ENCODE assay signal across 23 mouse cellular contexts in genomic region chr11:116290556-116290955, GRCm38 (mm10). TPM values are rescaled to one million over a fixed set of nuclear protein-coding genes. Genes with fewer than 3 reads are reported as not detected.
DNase-seq lines count a peak whose midpoint lies in the region; ATAC-seq and TF ChIP-seq lines count a peak whose summit lies in the region.
"Had no signal": no experiment of that assay in that cellular context is flagged by ENCODE, and none has a peak within 500 bp of the region (broad histone marks: within the 10 kb centered on the region; RNA-seq: fewer than 3 reads in every experiment).

No protein-coding gene starts in this region.

- H3K4me2 ChIP-seq in lung, embryonic 14.5 days: no peak overlapping the region
- no peak overlapping the region for H3K4me2 ChIP-seq in intestine, embryonic 16.5 days (ENCODE audit: low read depth, low read length)
- no peak overlapping the region for H3K4me2 ChIP-seq in stomach, postnatal 0 days (replicated peaks; ENCODE audit: low read depth)
- H3K4me2 ChIP-seq: forebrain, embryonic 13.5 days; heart, embryonic 15.5 days; hindbrain, embryonic 15.5 days; limb, embryonic 12.5 days; liver, embryonic 11.5 days; midbrain, embryonic 12.5 days had no signal

- TF ChIP-seq POLR2A in kidney, adult 2 months (IDR thresholded peaks at IDR 0.05; ENCODE audit: low read depth, low read length): no peak

- 65% methylated on average over 8 of the region's 8 CpGs for WGBS in kidney, adult 2 months
- 55% methylated on average over 8 of the region's 8 CpGs for WGBS in lung, embryonic 14.5 days
- 62% methylated on average over 8 of the region's 8 CpGs for WGBS in intestine, embryonic 16.5 days
- WGBS in stomach, postnatal 0 days: 39% methylated on average over 8 of the region's 8 CpGs

- no peak overlapping the region for H3K9ac ChIP-seq in lung, embryonic 14.5 days
- no peak overlapping the region for H3K9ac ChIP-seq in intestine, embryonic 16.5 days (ENCODE audit: low read depth, low read length)
- H3K9ac ChIP-seq in stomach, postnatal 0 days (ENCODE audit: low read length): no peak overlapping the region
- H3K9ac ChIP-seq: forebrain, embryonic 13.5 days; heart, embryonic 15.5 days; hindbrain, embryonic 15.5 days; liver, postnatal 0 days; midbrain, embryonic 12.5 days had no signal

- H3K27me3 ChIP-seq in kidney, adult 2 months (replicated peaks; ENCODE audit: control insufficient read depth, insufficient read depth, low read length): no peaks in the 10 kb centered on the region
- H3K27me3 ChIP-seq in lung, embryonic 14.5 days (ENCODE audit: insufficient read depth, low read length): no peaks in the 10 kb centered on the region
- no peaks in the 10 kb centered on the region for H3K27me3 ChIP-seq in intestine, embryonic 16.5 days (replicated peaks; ENCODE audit: control insufficient read depth, insufficient read depth, low read length)
- H3K27me3 ChIP-seq in stomach, postnatal 0 days (ENCODE audit: control insufficient read depth, insufficient read depth, low read length): no peaks in the 10 kb centered on the region
- H3K27me3 ChIP-seq: hindbrain, embryonic 15.5 days had no signal

- ATAC-seq in lung, embryonic 14.5 days (ENCODE audit: insufficient read depth): no peak
- no peak for ATAC-seq in intestine, embryonic 16.5 days
- ATAC-seq in stomach, postnatal 0 days (ENCODE audit: low FRiP score, low TSS enrichment): no peak
- ATAC-seq: forebrain, embryonic 13.5 days; liver, postnatal 0 days had no signal

- no peak for TF ChIP-seq EP300 in stomach, postnatal 0 days (optimal IDR thresholded peaks at IDR 0.05)

- H3K27ac ChIP-seq in kidney, adult 2 months (ENCODE audit: insufficient read depth, low read depth, low read length): no peak overlapping the region; the same call in 1 of the 2 replicates
- no peak overlapping the region for H3K27ac ChIP-seq in lung, embryonic 14.5 days (ENCODE audit: low read depth)
- H3K27ac ChIP-seq in intestine, embryonic 16.5 days (ENCODE audit: low read length): 0 out of 2 replicates have a peak overlapping the region, but pooled peaks have one; percentile 42
- peak overlapping the region; percentile 69 for H3K27ac ChIP-seq in stomach, postnatal 0 days (replicated peaks)
- H3K27ac ChIP-seq: forebrain, embryonic 13.5 days; heart, embryonic 15.5 days; hindbrain, embryonic 15.5 days; limb, embryonic 12.5 days; midbrain, embryonic 12.5 days had no signal

- no peaks in the 10 kb centered on the region; the same call in 1 of the 2 replicates for H3K36me3 ChIP-seq in kidney, adult 2 months (ENCODE audit: control insufficient read depth, insufficient read depth, low read length)
- H3K36me3 ChIP-seq in lung, embryonic 14.5 days (ENCODE audit: insufficient read depth): peaks cover 65% of the 10 kb centered on the region
- peaks cover 5% of the 10 kb centered on the region; the same call in 1 of the 2 replicates for H3K36me3 ChIP-seq in intestine, embryonic 16.5 days (ENCODE audit: control insufficient read depth, insufficient read depth, low read length)
- H3K36me3 ChIP-seq in stomach, postnatal 0 days (ENCODE audit: control insufficient read depth, insufficient read depth, low read length): peaks cover 11% of the 10 kb centered on the region

- H3K4me1 ChIP-seq in kidney, adult 2 months (ENCODE audit: control insufficient read depth, insufficient read depth, low read length): no peaks in the 10 kb centered on the region
- no peaks in the 10 kb centered on the region for H3K4me1 ChIP-seq in lung, embryonic 14.5 days (ENCODE audit: insufficient read depth)
- H3K4me1 ChIP-seq in intestine, embryonic 16.5 days (ENCODE audit: control insufficient read depth, insufficient read depth, low read length): peaks cover 18% of the 10 kb centered on the region
- H3K4me1 ChIP-seq in stomach, postnatal 0 days (replicated peaks; ENCODE audit: control insufficient read depth, insufficient read depth): no peaks in the 10 kb centered on the region
- H3K4me1 ChIP-seq: hindbrain, embryonic 15.5 days; limb, embryonic 12.5 days; midbrain, embryonic 12.5 days had no signal

- no peaks in the 10 kb centered on the region for H3K9me3 ChIP-seq in lung, embryonic 14.5 days (ENCODE audit: low read depth, low read length)
- H3K9me3 ChIP-seq in intestine, embryonic 16.5 days (ENCODE audit: control insufficient read depth, low read length): no peaks in the 10 kb centered on the region
- H3K9me3 ChIP-seq in stomach, postnatal 0 days (ENCODE audit: control insufficient read depth, low read length): no peaks in the 10 kb centered on the region
- H3K9me3 ChIP-seq: forebrain, embryonic 13.5 days; heart, embryonic 15.5 days; hindbrain, embryonic 15.5 days; limb, embryonic 12.5 days; midbrain, embryonic 12.5 days had no signal

- H3K4me3 ChIP-seq in kidney, adult 2 months (ENCODE audit: insufficient read depth, low read depth, low read length): no peak overlapping the region
- H3K4me3 ChIP-seq in lung, embryonic 14.5 days (ENCODE audit: low read depth, low read length): no peak overlapping the region
- no peak overlapping the region for H3K4me3 ChIP-seq in intestine, embryonic 16.5 days (ENCODE audit: low read length)
- H3K4me3 ChIP-seq in stomach, postnatal 0 days (ENCODE audit: low read depth, low read length): no peak overlapping the region
- H3K4me3 ChIP-seq: forebrain, embryonic 13.5 days; heart, embryonic 15.5 days; hindbrain, embryonic 15.5 days; limb, embryonic 12.5 days; midbrain, embryonic 12.5 days had no signal

- DNase-seq in kidney, adult 2 months: peak; percentile 44
- no peak for DNase-seq in kidney, postnatal 4 days
- peak; percentile 26 for DNase-seq in lung, embryonic 14.5 days
- DNase-seq in lung, adult 18-20 months: no peak
- DNase-seq in stomach, postnatal 0 days (ENCODE audit: low spot score): no peak
- no peak for DNase-seq in natural killer cell, adult 2 months (ENCODE audit: low spot score in 2 of 2)
- DNase-seq: adrenal gland, postnatal 25 days; cerebellum, adult 8-10 months; heart, postnatal 4 days; layer of hippocampus, postnatal 36 days; liver, postnatal 0 days; right cerebral cortex, postnatal 14 days; spleen, adult 18-20 months; thymus, adult 18-20 months; thymus, postnatal 36 days had no signal

- TF ChIP-seq CTCF in kidney, adult 2 months (conservative IDR thresholded peaks at IDR 0.05; ENCODE audit: insufficient read depth, insufficient read length, low read depth, low read length): no peak
- no peak for TF ChIP-seq CTCF in lung, embryonic 14.5 days (IDR thresholded peaks at IDR 0.05; ENCODE audit: low read depth)
- no peak for TF ChIP-seq CTCF in stomach, postnatal 0 days (IDR thresholded peaks at IDR 0.05; ENCODE audit: low read depth)

RNA-seq across cellular contexts. Expression of gene Galr2, which starts 9.8 kb away (rescaled TPM):
- 3.3 and 5.3 TPM in 2 replicates for polyA plus RNA-seq in kidney, adult 2 months (2012; rRNA removed)
- polyA plus RNA-seq in lung, embryonic 14.5 days (2014; fragmentation: Nextera tagmentation; extraction: Ambion mirVana): 0.11 TPM in 1 of 2 replicates, not detected in the other
- polyA plus RNA-seq in intestine, embryonic 16.5 days (2015; fragmentation: Nextera tagmentation; extraction: Ambion mirVana): 0.16 and 0.31 TPM in 2 replicates
- 0.68 and 0.76 TPM in 2 replicates for polyA plus RNA-seq in stomach, postnatal 0 days (2015; fragmentation: Nextera tagmentation; extraction: Ambion mirVana)
- polyA plus RNA-seq: kidney, embryonic 14.5 days; limb, embryonic 12.5 days; liver, postnatal 0 days had no signal

RNA-seq across cellular contexts. Expression of gene Exoc7, which starts 16.5 kb away (rescaled TPM):
- polyA plus RNA-seq in kidney, adult 2 months (2012; rRNA removed): 33.2 and 33.5 TPM in 2 replicates
- polyA plus RNA-seq in lung, embryonic 14.5 days (2014; fragmentation: Nextera tagmentation; extraction: Ambion mirVana): 63.7 and 68.4 TPM in 2 replicates
- polyA plus RNA-seq in intestine, embryonic 16.5 days (2015; fragmentation: Nextera tagmentation; extraction: Ambion mirVana): 52.5 and 54.6 TPM in 2 replicates
- 42.3 and 43.9 TPM in 2 replicates for polyA plus RNA-seq in stomach, postnatal 0 days (2015; fragmentation: Nextera tagmentation; extraction: Ambion mirVana)

RNA-seq across cellular contexts. Expression of gene Srp68, which starts 16.5 kb away (rescaled TPM):
- 53.7 and 53.8 TPM in 2 replicates for polyA plus RNA-seq in kidney, adult 2 months (2012; rRNA removed)
- polyA plus RNA-seq in lung, embryonic 14.5 days (2014; fragmentation: Nextera tagmentation; extraction: Ambion mirVana): 85.7 and 89.8 TPM in 2 replicates
- polyA plus RNA-seq in intestine, embryonic 16.5 days (2015; fragmentation: Nextera tagmentation; extraction: Ambion mirVana): 90.9 and 94.8 TPM in 2 replicates
- polyA plus RNA-seq in stomach, postnatal 0 days (2015; fragmentation: Nextera tagmentation; extraction: Ambion mirVana): 52.6 and 53.0 TPM in 2 replicates

RNA-seq across cellular contexts. Expression of gene Foxj1, which starts 44.6 kb away (rescaled TPM):
- 0.80 and 1.0 TPM in 2 replicates for polyA plus RNA-seq in kidney, adult 2 months (2012; rRNA removed)
- polyA plus RNA-seq in lung, embryonic 14.5 days (2014; fragmentation: Nextera tagmentation; extraction: Ambion mirVana): 1.3 and 2.1 TPM in 2 replicates
- 0.27 and 0.36 TPM in 2 replicates for polyA plus RNA-seq in intestine, embryonic 16.5 days (2015; fragmentation: Nextera tagmentation; extraction: Ambion mirVana)
- polyA plus RNA-seq in stomach, postnatal 0 days (2015; fragmentation: Nextera tagmentation; extraction: Ambion mirVana): 0.19 and 0.40 TPM in 2 replicates

RNA-seq across cellular contexts. Expression of gene Evpl, which starts 52.7 kb away (rescaled TPM):
- polyA plus RNA-seq in kidney, adult 2 months (2012; rRNA removed): 6.8 and 7.1 TPM in 2 replicates
- 4.4 and 4.8 TPM in 2 replicates for polyA plus RNA-seq in lung, embryonic 14.5 days (2014; fragmentation: Nextera tagmentation; extraction: Ambion mirVana)
- 1.9 and 2.5 TPM in 2 replicates for polyA plus RNA-seq in intestine, embryonic 16.5 days (2015; fragmentation: Nextera tagmentation; extraction: Ambion mirVana)
- polyA plus RNA-seq in stomach, postnatal 0 days (2015; fragmentation: Nextera tagmentation; extraction: Ambion mirVana): 26.5 and 30.1 TPM in 2 replicates

Comparison
In these comparisons a context has a peak if more than half of its experiments do, and no peak if none do; other contexts are left out.
1. DNase-seq: peak in kidney, adult 2 months (single experiment) and lung, embryonic 14.5 days (single experiment); none in kidney, postnatal 4 days (0 of 2), lung, adult 18-20 months (0 of 2), stomach, postnatal 0 days (single experiment) and natural killer cell, adult 2 months (0 of 2).
2. H3K27ac ChIP-seq: peak in intestine, embryonic 16.5 days (single experiment) and stomach, postnatal 0 days (single experiment); none in kidney, adult 2 months (single experiment) and lung, embryonic 14.5 days (single experiment).